Comparison of ENCODE assay signal across 22 mouse cellular contexts in the genomic region with DNA sequence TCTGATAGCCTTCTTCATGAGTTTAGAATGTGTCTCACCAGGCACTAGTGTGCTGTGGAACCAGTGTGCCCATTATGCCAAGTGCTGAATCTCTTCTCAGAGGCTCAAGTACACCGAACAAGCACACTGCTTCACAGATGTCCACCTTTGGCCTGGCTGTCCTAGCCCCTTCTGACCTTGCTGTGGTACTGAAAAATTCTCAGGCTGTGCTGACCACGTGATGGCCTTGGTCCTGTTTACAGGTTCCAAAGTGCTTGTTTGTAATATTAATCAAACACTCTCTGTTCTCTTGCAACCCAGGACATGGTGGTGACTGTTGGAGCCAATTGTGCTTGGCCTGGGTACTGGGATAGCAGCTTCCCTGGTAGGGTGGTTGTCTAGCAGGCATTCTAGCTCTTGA. TPM values are rescaled to one million over a fixed set of nuclear protein-coding genes. Genes with fewer than 3 reads are reported as not detected.
A peak's percentile ranks its signal among the peaks of the same experiment; 100 is the strongest.
DNase-seq lines count a peak whose midpoint lies in the region; ATAC-seq lines count a peak whose summit lies in the region.
"Had no signal": no experiment of that assay in that cellular context is flagged by ENCODE, and none has a peak within 500 bp of the region (broad histone marks: within the 10 kb centered on the region; RNA-seq: fewer than 3 reads in every experiment).

No protein-coding gene starts in this region.

- H3K9ac ChIP-seq in intestine, embryonic 15.5 days: no peak overlapping the region
- H3K9ac ChIP-seq in liver, embryonic 16.5 days (ENCODE audit: low read depth, low read length): peak overlapping the region; percentile 68
- H3K9ac ChIP-seq: embryonic facial prominence, embryonic 12.5 days; forebrain, postnatal 0 days; hindbrain, embryonic 13.5 days; lung, embryonic 14.5 days; midbrain, embryonic 12.5 days; neural tube, embryonic 13.5 days had no signal

- H3K4me1 ChIP-seq in intestine, embryonic 15.5 days (replicated peaks): peaks cover 22% of the 10 kb centered on the region; the same call in 1 of the 2 replicates
- peaks cover 63% of the 10 kb centered on the region for H3K4me1 ChIP-seq in liver, embryonic 16.5 days (ENCODE audit: control insufficient read depth, low read depth, low read length)

- ATAC-seq in intestine, embryonic 15.5 days: no peak
- peak; percentile 49 for ATAC-seq in liver, embryonic 16.5 days (ENCODE audit: low read depth)
- ATAC-seq: forebrain, postnatal 0 days had no signal

- peak; percentile 86 to 87 for DNase-seq in kidney, adult 8-10 months
- peak; percentile 82 to 90 for DNase-seq in kidney, postnatal 36 days
- no peak for DNase-seq in cerebellum, postnatal 4 days (ENCODE audit: low spot score in 2 of 2)
- no peak for DNase-seq in gastrocnemius, adult 8-10 months (ENCODE audit: low spot score in 2 of 2)
- DNase-seq in thymus, postnatal 0 days (ENCODE audit: low spot score): no peak
- DNase-seq: adrenal gland, postnatal 36 days; cerebellum, adult 8-10 months; forebrain, postnatal 0 days; gastrocnemius, postnatal 10 days; heart, postnatal 14 days; left cerebral cortex, postnatal 4 days; lung, embryonic 14.5 days; lung, postnatal 4 days; right cerebral cortex, postnatal 25 days; thymus, postnatal 25 days had no signal

- H3K27me3 ChIP-seq in intestine, embryonic 15.5 days (replicated peaks): no peaks in the 10 kb centered on the region
- H3K27me3 ChIP-seq in liver, embryonic 16.5 days (ENCODE audit: control insufficient read depth, insufficient read depth, low read depth, low read length): no peaks in the 10 kb centered on the region
- H3K27me3 ChIP-seq: embryonic facial prominence, embryonic 12.5 days; hindbrain, embryonic 13.5 days; midbrain, embryonic 12.5 days; neural tube, embryonic 13.5 days had no signal

- H3K4me2 ChIP-seq in intestine, embryonic 15.5 days (replicated peaks): peak overlapping the region; percentile 6; the same call in 1 of the 2 replicates
- H3K4me2 ChIP-seq in liver, embryonic 16.5 days (ENCODE audit: low read depth, low read length): peak overlapping the region; percentile 64
- H3K4me2 ChIP-seq: embryonic facial prominence, embryonic 12.5 days; hindbrain, embryonic 13.5 days; lung, embryonic 14.5 days; midbrain, embryonic 12.5 days; neural tube, embryonic 13.5 days had no signal

- no peaks in the 10 kb centered on the region for H3K9me3 ChIP-seq in intestine, embryonic 15.5 days
- no peaks in the 10 kb centered on the region for H3K9me3 ChIP-seq in liver, embryonic 16.5 days (replicated peaks; ENCODE audit: control insufficient read depth, low read length)
- H3K9me3 ChIP-seq: embryonic facial prominence, embryonic 12.5 days; heart, embryonic 10.5 days; hindbrain, embryonic 13.5 days; midbrain, embryonic 12.5 days; neural tube, embryonic 13.5 days had no signal

- peaks cover 4% of the 10 kb centered on the region; the same call in 1 of the 2 replicates for H3K36me3 ChIP-seq in intestine, embryonic 15.5 days
- H3K36me3 ChIP-seq in liver, embryonic 16.5 days (ENCODE audit: control insufficient read depth, insufficient read depth): peaks cover 15% of the 10 kb centered on the region

- 67% methylated on average over 2 of the region's 2 CpGs for WGBS in intestine, embryonic 15.5 days
- WGBS in liver, embryonic 16.5 days (ENCODE audit: insufficient replicate concordance): 49% methylated on average over 2 of the region's 2 CpGs

- H3K27ac ChIP-seq in intestine, embryonic 15.5 days: peak overlapping the region; percentile 52
- peak overlapping the region; percentile 94 for H3K27ac ChIP-seq in liver, embryonic 16.5 days (ENCODE audit: low read length)
- H3K27ac ChIP-seq: embryonic facial prominence, embryonic 12.5 days; heart, embryonic 10.5 days; hindbrain, embryonic 13.5 days; midbrain, embryonic 12.5 days; neural tube, embryonic 13.5 days had no signal

- no peak overlapping the region for H3K4me3 ChIP-seq in intestine, embryonic 15.5 days (replicated peaks)
- H3K4me3 ChIP-seq in liver, embryonic 16.5 days (ENCODE audit: low read depth, low read length): peak overlapping the region; percentile 56
- H3K4me3 ChIP-seq: embryonic facial prominence, embryonic 12.5 days; heart, embryonic 10.5 days; hindbrain, embryonic 13.5 days; midbrain, embryonic 12.5 days; neural tube, embryonic 13.5 days had no signal

RNA-seq across cellular contexts. Expression of a gene that starts 0.7 kb away (rescaled TPM):
- polyA plus RNA-seq in intestine, embryonic 15.5 days (2015; fragmentation: Nextera tagmentation; extraction: Ambion mirVana): 3.6 and 4.9 TPM in 2 replicates
- 20.7 and 23.7 TPM in 2 replicates for polyA plus RNA-seq in liver, embryonic 16.5 days (2015; fragmentation: Nextera tagmentation; extraction: Ambion mirVana)
- not detected for total RNA-seq in gastrocnemius, adult 8-10 months (2022)
- 0.14 and 0.20 TPM in 2 replicates for polyA plus RNA-seq in thymus, postnatal 0 days (2015; fragmentation: Nextera tagmentation; extraction: Ambion mirVana)
- total RNA-seq: heart, postnatal 14 days had no signal

RNA-seq across cellular contexts. Expression of a gene that starts 5.2 kb away (rescaled TPM):
- polyA plus RNA-seq in intestine, embryonic 15.5 days (2015; fragmentation: Nextera tagmentation; extraction: Ambion mirVana): 11.1 and 11.2 TPM in 2 replicates
- 3.1 and 3.4 TPM in 2 replicates for polyA plus RNA-seq in liver, embryonic 16.5 days (2015; fragmentation: Nextera tagmentation; extraction: Ambion mirVana)
- 1 to 10 TPM; 2.6 to 4.6 (median 3.1) TPM for total RNA-seq in gastrocnemius, adult 8-10 months (2022)
- 5.0 and 6.6 TPM in 2 replicates for polyA plus RNA-seq in thymus, postnatal 0 days (2015; fragmentation: Nextera tagmentation; extraction: Ambion mirVana)

RNA-seq across cellular contexts. Expression of a gene that starts 14.5 kb away (rescaled TPM):
- 12.0 and 12.8 TPM in 2 replicates for polyA plus RNA-seq in intestine, embryonic 15.5 days (2015; fragmentation: Nextera tagmentation; extraction: Ambion mirVana)
- polyA plus RNA-seq in liver, embryonic 16.5 days (2015; fragmentation: Nextera tagmentation; extraction: Ambion mirVana): 5.0 and 5.8 TPM in 2 replicates
- total RNA-seq in gastrocnemius, adult 8-10 months (2022): 1 to 10 TPM; 8.3 to 9.8 (median 9.2) TPM
- 5.4 and 6.2 TPM in 2 replicates for polyA plus RNA-seq in thymus, postnatal 0 days (2015; fragmentation: Nextera tagmentation; extraction: Ambion mirVana)

RNA-seq across cellular contexts. Expression of a gene that starts 17.6 kb away (rescaled TPM):
- polyA plus RNA-seq in intestine, embryonic 15.5 days (2015; fragmentation: Nextera tagmentation; extraction: Ambion mirVana): 21.8 and 26.3 TPM in 2 replicates
- polyA plus RNA-seq in liver, embryonic 16.5 days (2015; fragmentation: Nextera tagmentation; extraction: Ambion mirVana): 2.3 and 2.9 TPM in 2 replicates
- 10 to 100 TPM; 23.6 to 25.6 (median 24.4) TPM for total RNA-seq in gastrocnemius, adult 8-10 months (2022)
- 4.1 and 5.1 TPM in 2 replicates for polyA plus RNA-seq in thymus, postnatal 0 days (2015; fragmentation: Nextera tagmentation; extraction: Ambion mirVana)

RNA-seq across cellular contexts. Expression of a gene that starts 45.1 kb away (rescaled TPM):
- 23.4 and 27.1 TPM in 2 replicates for polyA plus RNA-seq in intestine, embryonic 15.5 days (2015; fragmentation: Nextera tagmentation; extraction: Ambion mirVana)
- 10.0 and 10.8 TPM in 2 replicates for polyA plus RNA-seq in liver, embryonic 16.5 days (2015; fragmentation: Nextera tagmentation; extraction: Ambion mirVana)
- total RNA-seq in gastrocnemius, adult 8-10 months (2022): 1 to 10 TPM; 6.9 to 9.2 (median 8.0) TPM
- polyA plus RNA-seq in thymus, postnatal 0 days (2015; fragmentation: Nextera tagmentation; extraction: Ambion mirVana): 25.2 and 28.3 TPM in 2 replicates

Comparison
In these comparisons a context has a peak if more than half of its experiments do, and no peak if none do; other contexts are left out.
1. DNase-seq: peak in kidney, adult 8-10 months (2 of 2) and kidney, postnatal 36 days (2 of 2); none in cerebellum, postnatal 4 days (0 of 2), gastrocnemius, adult 8-10 months (0 of 2) and thymus, postnatal 0 days (single experiment).